Mouse (Mus musculus): ENCODE data around the gene C530008M17Rik. TPM values are rescaled to one million over a fixed set of nuclear protein-coding genes. Genes with fewer than 3 reads are reported as not detected.

Gene C530008M17Rik
- polyA plus RNA-seq, 1 experiment = 26.5 TPM

- no peak overlapping the region for H3K4me3 ChIP-seq (ENCODE audit: insufficient read depth, low read length)
- H3K4me1 ChIP-seq (ENCODE audit: control insufficient read depth, insufficient read depth, low read length) = peaks cover 2% of the 10 kb centered on the region; the same call in 1 of the 2 replicates
- no peak overlapping the region for H3K27ac ChIP-seq (ENCODE audit: insufficient read depth, low read length)
- no peak for TF ChIP-seq POLR2A (IDR thresholded peaks at IDR 0.05; ENCODE audit: extremely low read depth, insufficient read depth, low read length)
- no peak for TF ChIP-seq CTCF (IDR thresholded peaks at IDR 0.05; ENCODE audit: extremely low read depth, insufficient read depth, low read length)
These were observed 5.0 kb downstream of the C530008M17Rik start for GRCm38 (mm10) chr5:76661310-76661709.

GRCm38 (mm10) chr5:76664936-76665335, 8.6 kb downstream of the C530008M17Rik start:
- Histone ChIP-seq H3K4me3 (ENCODE audit: insufficient read depth, low read length) (no peak overlapping the region), H3K27ac (ENCODE audit: insufficient read depth, low read length) (no peak overlapping the region), H3K4me1 (ENCODE audit: control insufficient read depth, insufficient read depth, low read length) (peaks cover 3% of the 10 kb centered on the region; the same call in 1 of the 2 replicates)
- no peak for TF ChIP-seq CTCF (IDR thresholded peaks at IDR 0.05; ENCODE audit: extremely low read depth, insufficient read depth, low read length)
- no peak for TF ChIP-seq POLR2A (IDR thresholded peaks at IDR 0.05; ENCODE audit: extremely low read depth, insufficient read depth, low read length)

GRCm38 (mm10) chr5:76665421-76665820, 9.1 kb downstream of the C530008M17Rik start:
- Histone ChIP-seq H3K27ac (ENCODE audit: insufficient read depth, low read length) (no peak overlapping the region), H3K4me3 (ENCODE audit: insufficient read depth, low read length) (no peak overlapping the region)
- TF ChIP-seq POLR2A (IDR thresholded peaks at IDR 0.05; ENCODE audit: extremely low read depth, insufficient read depth, low read length) = no peak
- no peak for TF ChIP-seq CTCF (IDR thresholded peaks at IDR 0.05; ENCODE audit: extremely low read depth, insufficient read depth, low read length)

GRCm38 (mm10) chr5:76666026-76666756, 9.9 kb downstream of the C530008M17Rik start:
- H3K4me3 ChIP-seq (ENCODE audit: insufficient read depth, low read length) = no peak overlapping the region
- TF ChIP-seq POLR2A (IDR thresholded peaks at IDR 0.05; ENCODE audit: extremely low read depth, insufficient read depth, low read length) (no peak), CTCF (IDR thresholded peaks at IDR 0.05; ENCODE audit: extremely low read depth, insufficient read depth, low read length) (no peak)
- H3K4me1 ChIP-seq (ENCODE audit: control insufficient read depth, insufficient read depth, low read length) = peaks cover 3% of the 10 kb centered on the region; the same call in 1 of the 2 replicates
- H3K27ac ChIP-seq (ENCODE audit: insufficient read depth, low read length) = no peak overlapping the region

More at GRCm38 (mm10) chr5:76665421-76665820, 9.1 kb downstream of the C530008M17Rik start:
- peaks cover 3% of the 10 kb centered on the region; the same call in 1 of the 2 replicates for H3K4me1 ChIP-seq (ENCODE audit: control insufficient read depth, insufficient read depth, low read length)

- no peak overlapping the region for H3K4me3 ChIP-seq (ENCODE audit: insufficient read depth, low read length)
- peaks cover 3% of the 10 kb centered on the region; the same call in 1 of the 2 replicates for H3K4me1 ChIP-seq (ENCODE audit: control insufficient read depth, insufficient read depth, low read length)
- H3K27ac ChIP-seq (ENCODE audit: insufficient read depth, low read length) = no peak overlapping the region
- no peak for TF ChIP-seq CTCF (IDR thresholded peaks at IDR 0.05; ENCODE audit: extremely low read depth, insufficient read depth, low read length)
These were observed 11.8 kb downstream of the C530008M17Rik start for GRCm38 (mm10) chr5:76668118-76668517.

DNA sequence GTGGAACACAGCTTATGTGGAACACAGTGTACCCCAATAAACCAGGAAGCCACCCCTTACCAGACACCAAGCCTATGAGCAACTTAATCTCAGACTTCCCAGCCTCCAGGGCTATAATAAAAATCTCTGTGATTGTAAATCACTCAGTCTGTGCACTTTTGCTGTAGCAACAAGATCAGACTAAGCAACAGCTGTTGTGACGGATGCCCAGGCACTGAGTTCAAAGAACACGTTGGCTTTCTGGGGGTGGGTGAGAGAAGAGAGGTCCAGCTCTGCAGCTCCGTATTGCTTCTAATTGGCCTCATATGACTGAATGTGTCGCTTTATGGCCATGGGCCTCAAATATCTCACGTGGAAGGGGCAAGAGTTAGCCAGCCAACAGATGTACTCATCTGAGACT, 12.2 kb downstream of the C530008M17Rik start:
- TF ChIP-seq POLR2A (IDR thresholded peaks at IDR 0.05; ENCODE audit: extremely low read depth, insufficient read depth, low read length) = no peak
- no peak for TF ChIP-seq CTCF (IDR thresholded peaks at IDR 0.05; ENCODE audit: extremely low read depth, insufficient read depth, low read length)
- Histone ChIP-seq H3K4me3 (ENCODE audit: insufficient read depth, low read length) (no peak overlapping the region), H3K4me1 (ENCODE audit: control insufficient read depth, insufficient read depth, low read length) (peaks cover 3% of the 10 kb centered on the region; the same call in 1 of the 2 replicates), H3K27ac (ENCODE audit: insufficient read depth, low read length) (no peak overlapping the region)

DNA sequence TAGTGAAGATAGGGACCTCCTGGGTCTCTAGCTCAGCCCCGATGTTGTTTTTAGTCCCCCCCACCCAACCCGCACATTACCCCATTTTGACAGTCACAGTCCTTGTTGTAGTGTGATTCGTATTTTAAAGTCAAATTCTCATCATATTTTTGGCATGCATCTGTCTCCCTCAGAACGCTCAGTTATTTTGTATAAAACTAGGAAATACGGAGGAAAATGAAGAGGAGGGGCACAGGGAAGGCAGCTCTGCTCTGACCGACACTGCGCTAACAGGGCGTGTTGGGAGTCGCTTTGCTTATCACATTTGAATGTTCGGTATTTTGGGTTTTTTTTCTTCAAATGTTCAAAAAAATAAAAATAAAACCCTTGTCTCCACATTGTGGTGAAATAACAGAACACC, 13.9 kb downstream of the C530008M17Rik start:
- H3K4me1 ChIP-seq (ENCODE audit: control insufficient read depth, insufficient read depth, low read length) = peaks cover 3% of the 10 kb centered on the region; the same call in 1 of the 2 replicates
- TF ChIP-seq POLR2A (IDR thresholded peaks at IDR 0.05; ENCODE audit: extremely low read depth, insufficient read depth, low read length) (no peak), CTCF (IDR thresholded peaks at IDR 0.05; ENCODE audit: extremely low read depth, insufficient read depth, low read length) (no peak)
- H3K27ac ChIP-seq (ENCODE audit: insufficient read depth, low read length) = no peak overlapping the region
- H3K4me3 ChIP-seq (ENCODE audit: insufficient read depth, low read length) = no peak overlapping the region

- no peak overlapping the region for H3K4me3 ChIP-seq (ENCODE audit: insufficient read depth, low read length)
- no peak for TF ChIP-seq CTCF (IDR thresholded peaks at IDR 0.05; ENCODE audit: extremely low read depth, insufficient read depth, low read length)
- no peak for TF ChIP-seq POLR2A (IDR thresholded peaks at IDR 0.05; ENCODE audit: extremely low read depth, insufficient read depth, low read length)
- H3K27ac ChIP-seq (ENCODE audit: insufficient read depth, low read length) = no peak overlapping the region
- H3K4me1 ChIP-seq (ENCODE audit: control insufficient read depth, insufficient read depth, low read length) = peaks cover 3% of the 10 kb centered on the region; the same call in 1 of the 2 replicates
These were observed 17.8 kb downstream of the C530008M17Rik start for GRCm38 (mm10) chr5:76674022-76674653.

DNA sequence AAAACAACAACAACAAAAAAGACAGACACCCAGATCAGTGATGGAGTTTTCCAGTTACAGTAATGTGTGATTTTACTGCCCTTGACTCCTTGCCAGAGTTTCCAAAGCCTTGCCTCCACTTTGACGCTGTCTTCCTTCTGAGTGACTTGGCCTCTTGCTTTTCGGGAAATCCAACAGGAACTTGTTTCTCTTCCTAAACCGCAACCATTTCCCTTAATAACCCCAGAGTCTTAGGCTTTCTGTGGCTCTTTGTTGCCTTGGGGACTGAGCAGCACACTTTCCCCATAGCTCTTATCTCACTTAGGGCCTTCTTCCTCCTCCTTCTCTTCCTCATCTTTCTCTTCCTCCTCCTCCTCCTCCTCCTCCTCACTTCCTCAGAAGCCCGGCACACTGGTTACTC, 19.1 kb downstream of the C530008M17Rik start:
- no peaks in the 10 kb centered on the region for H3K4me1 ChIP-seq (ENCODE audit: control insufficient read depth, insufficient read depth, low read length)
- H3K4me3 ChIP-seq (ENCODE audit: insufficient read depth, low read length) = no peak overlapping the region
- TF ChIP-seq POLR2A (IDR thresholded peaks at IDR 0.05; ENCODE audit: extremely low read depth, insufficient read depth, low read length) (no peak), CTCF (IDR thresholded peaks at IDR 0.05; ENCODE audit: extremely low read depth, insufficient read depth, low read length) (no peak)
- no peak overlapping the region for H3K27ac ChIP-seq (ENCODE audit: insufficient read depth, low read length)

DNA sequence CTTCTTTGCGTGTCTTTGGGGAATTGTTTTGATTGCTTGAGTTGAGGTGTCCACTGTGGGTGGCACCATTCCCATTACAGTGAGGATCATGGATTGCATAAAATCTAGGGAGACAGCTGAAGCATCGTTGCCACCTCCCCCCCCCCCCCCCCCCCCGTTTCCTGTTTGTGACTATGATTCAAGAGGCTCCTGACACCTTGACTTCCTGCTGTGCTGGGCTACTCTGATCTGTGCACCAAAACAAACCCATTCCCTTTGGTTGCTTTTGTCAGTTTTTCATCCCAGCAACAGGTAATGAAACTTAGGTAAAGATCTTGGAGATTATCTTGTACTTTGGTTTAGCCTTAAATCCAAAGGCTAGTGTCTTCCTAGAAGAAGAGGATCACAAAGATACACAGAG, 24.6 kb downstream of the C530008M17Rik start:
- H3K4me1 ChIP-seq (ENCODE audit: control insufficient read depth, insufficient read depth, low read length) = peaks cover 6% of the 10 kb centered on the region
- no peak overlapping the region for H3K27ac ChIP-seq (ENCODE audit: insufficient read depth, low read length)
- no peak overlapping the region for H3K4me3 ChIP-seq (ENCODE audit: insufficient read depth, low read length)
- no peak for TF ChIP-seq POLR2A (IDR thresholded peaks at IDR 0.05; ENCODE audit: extremely low read depth, insufficient read depth, low read length)
- no peak for TF ChIP-seq CTCF (IDR thresholded peaks at IDR 0.05; ENCODE audit: extremely low read depth, insufficient read depth, low read length)

Data from cortical plate, adult 2 months (tissue).